Mouse (Mus musculus): Measurements from ENCODE around the gene Mrpl50.
"Not testable (repeated sequence)": the region's sequence is repeated elsewhere in the genome, so short reads cannot be mapped to it uniquely, and the experiment has no call there.

Gene Mrpl50

DNA sequence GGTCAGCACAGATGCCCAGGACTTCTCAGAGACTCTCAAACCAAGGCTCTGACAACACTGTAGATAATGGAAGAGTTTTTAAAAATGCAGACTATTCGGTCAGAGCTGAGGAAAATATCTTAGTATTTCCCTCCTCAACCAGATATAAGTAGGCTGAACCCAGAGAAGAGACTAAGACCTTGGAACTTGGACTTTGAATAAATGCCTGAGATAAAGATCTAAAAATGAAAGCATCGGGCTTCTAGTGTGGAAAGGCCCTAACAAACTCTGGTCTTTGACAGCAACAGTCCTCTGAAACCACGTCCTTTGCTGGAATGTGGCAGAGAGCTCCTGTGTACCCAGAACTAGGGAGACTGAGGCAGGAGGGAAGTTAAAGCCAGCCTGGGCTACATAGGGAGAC is 14.5 kb downstream of the Mrpl50 start, which contains the start of gene Baat:
TSS of gene Baat (minus strand) at position 172 of the 400 bp plus-strand sequence.
- DNase-seq = no peak

GRCm38 (mm10) chr4:49503563-49503962 is 17.3 kb downstream of the Mrpl50 start:
- no peak for DNase-seq

DNA sequence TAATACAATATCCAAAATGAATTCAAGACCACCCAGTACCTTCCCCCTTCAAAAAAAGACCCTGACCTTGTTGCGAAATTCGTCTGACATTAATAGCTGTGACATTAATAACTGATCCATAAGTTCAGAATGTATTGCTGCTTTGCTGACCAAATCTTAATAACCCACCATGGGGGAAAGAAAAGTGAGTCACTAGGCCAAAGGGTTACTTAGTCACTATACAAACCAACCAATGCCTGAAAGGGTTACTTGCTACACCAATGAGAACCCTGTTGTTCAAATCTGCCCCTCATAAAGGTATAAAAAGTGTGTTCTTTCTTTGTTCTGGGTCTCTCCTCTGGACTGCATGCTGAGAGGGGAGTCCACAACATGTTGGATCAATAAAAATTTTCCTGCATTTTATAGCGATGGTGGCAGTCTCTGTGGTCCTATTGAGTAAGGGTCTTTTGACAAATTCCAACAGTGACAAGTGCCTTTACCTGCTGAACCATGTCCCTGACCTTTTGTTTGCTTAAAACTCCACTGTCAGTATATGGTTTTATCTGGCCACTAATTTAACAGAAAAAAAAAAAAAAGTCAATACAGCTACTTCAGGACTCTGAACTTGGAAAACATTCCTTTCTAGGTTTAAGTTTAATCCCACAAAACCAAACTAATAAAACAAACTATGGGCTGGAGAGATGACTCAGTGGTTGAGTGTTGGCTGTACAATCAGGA is 34.8 kb downstream of the Mrpl50 start:
- not testable (repeated sequence) for DNase-seq

DNA sequence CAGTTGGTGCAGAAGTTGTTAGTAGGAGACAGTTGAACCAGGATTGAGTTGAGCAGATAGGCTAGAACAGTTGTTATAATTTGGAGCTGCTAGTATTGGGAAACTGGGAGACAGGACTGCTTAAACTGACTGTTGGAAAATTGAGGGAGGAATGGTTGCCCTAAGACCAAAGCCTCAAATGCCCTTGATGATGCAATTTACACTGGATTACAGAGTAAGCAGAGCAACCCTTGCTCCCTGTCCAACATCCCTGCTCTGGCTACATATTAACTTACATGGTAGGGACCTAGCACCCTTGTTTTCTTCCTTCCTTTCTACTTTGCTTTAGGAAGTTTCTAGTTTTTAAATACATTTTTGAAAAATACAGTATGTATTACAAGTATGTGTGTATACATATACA is 35.5 kb downstream of the Mrpl50 start:
- no peak for DNase-seq

GRCm38 (mm10) chr4:49480896-49481295 is 40.0 kb downstream of the Mrpl50 start:
- DNase-seq = peak; percentile 59

DNA sequence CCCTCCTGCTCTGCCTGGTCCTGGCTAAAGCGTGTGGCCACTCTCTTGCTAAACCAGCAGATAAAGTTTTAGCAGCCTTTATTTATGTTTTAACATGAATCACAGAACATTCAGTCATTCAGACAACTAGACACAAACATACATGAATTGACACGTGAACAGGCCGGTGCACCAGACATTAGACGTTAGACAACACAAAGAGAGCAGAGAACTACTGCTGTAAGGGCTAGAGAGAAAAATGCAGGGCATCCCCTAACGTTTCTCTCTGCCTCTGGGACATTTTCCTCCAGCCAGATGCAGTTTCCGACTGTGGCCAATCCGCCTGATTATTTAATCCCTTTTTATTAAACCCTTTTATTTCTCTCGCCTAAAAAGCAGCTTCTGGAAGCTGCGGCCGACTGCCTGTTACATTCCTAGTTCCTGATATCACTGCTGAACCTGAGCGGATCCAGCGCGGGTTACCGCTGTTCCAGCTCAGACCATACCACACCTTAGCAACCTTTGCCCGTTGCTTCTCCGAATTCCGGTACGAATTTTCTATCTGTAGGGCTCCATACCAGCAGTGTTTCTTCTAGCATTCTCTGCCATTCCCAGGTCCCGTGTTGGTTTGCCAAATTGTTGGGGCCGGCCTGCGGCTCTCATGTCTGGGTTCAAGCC is 40.7 kb downstream of the Mrpl50 start:
- DNase-seq = no peak

DNA sequence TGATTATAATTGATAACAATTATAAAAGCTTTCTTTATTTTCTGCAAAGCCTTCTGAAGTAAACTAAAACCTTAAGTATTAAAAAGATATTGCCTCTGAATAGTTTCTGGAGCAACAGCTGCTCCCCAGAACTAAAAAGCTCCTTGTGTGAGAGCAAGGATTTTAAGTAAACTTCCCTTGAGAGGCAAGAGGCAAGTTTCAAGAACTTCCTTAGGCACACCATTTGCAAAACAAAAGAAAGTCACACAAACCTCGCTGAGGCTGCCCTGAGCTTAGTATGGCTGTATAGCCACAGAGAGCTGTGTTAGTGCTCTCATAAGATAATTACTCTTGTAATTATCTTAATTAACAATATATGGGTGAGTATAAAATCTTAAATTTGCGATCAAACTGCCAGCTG is 41.9 kb downstream of the Mrpl50 start:
- not testable (repeated sequence) for DNase-seq

GRCm38 (mm10) chr4:49478118-49478877 is 42.6 kb downstream of the Mrpl50 start:
- DNase-seq = peak; percentile 66

GRCm38 (mm10) chr4:49474583-49474982 is 46.3 kb downstream of the Mrpl50 start:
- DNase-seq = no peak

DNA sequence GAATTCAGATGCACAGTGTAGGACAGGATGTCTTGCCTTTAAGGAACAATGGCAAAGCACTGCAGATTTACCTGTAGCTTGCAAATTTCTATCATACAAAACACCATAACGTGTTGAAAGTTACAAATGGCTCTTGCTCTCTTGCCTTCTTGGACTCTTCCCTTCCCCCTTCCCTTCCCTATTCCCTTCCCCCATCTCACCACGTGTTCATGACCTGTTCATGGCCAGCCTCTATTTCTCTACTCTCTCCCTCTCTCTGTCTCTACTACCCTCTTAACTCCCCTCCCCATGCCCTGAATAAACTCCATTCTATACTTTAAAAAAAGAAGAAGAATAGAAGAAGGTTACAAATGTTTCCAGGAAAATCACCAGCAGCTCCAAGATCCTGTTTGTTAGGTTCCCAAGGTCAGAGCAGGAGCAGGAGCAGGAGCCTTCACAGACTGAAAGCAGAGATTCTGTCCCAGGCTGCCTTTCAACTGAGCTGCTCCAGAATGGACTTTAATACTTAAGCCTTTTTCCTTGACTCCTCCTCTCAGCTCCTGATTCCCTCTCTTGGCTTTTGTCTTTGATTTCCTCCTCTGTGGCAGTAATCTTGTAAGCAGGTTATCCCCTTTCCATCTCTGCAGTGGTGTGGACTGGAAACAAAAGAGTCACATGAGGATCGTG is 47.3 kb downstream of the Mrpl50 start, which contains the start of gene Acnat1:
TSS of gene Acnat1 (minus strand) at position 478 of the 666 bp plus-strand sequence.
- no peak for DNase-seq

- no peak for DNase-seq
These were observed 51.3 kb downstream of the Mrpl50 start for GRCm38 (mm10) chr4:49469435-49470151.

DNA sequence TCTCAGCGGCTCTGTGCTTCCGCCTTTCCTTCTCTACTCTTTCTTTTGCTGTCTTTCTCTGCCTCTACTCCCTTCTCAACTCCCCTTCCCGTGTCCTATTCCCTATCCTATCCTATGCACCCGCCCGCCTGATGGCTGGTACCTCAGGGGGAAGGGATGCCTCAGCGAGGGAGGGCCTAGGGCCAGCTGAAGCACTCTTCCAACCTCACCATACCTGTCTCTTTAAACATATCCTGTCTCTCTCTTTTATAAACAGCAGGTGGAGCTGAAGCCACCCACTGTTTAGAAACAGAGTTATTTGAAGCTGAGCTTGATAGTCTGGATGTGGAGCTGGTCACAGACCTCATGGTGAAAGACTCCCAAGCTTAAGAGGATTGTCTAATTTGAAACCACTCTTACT is 53.5 kb downstream of the Mrpl50 start:
- no peak for DNase-seq
